Mouse (Mus musculus) midbrain, embryonic 15.5 days (tissue): Measurements from ENCODE around the gene Sez6l. TPM values are rescaled to one million over a fixed set of nuclear protein-coding genes. Genes with fewer than 3 reads are reported as not detected.

Experiments used
- ATAC-seq: fragments of 200-750 bp; cut with Nextera tagmentation; replicated peaks from 2 replicates; pipeline ENCODE4 v1.8.0; 2017; ENCODE audit warnings: moderate TSS enrichment
- H3K27ac ChIP-seq: fragments of 300-500 bp; sonication (generic); 2 replicates; pipeline ENCODE4 v1.5.1; 2015; ENCODE audit warnings: mild to moderate bottlenecking, inconsistent platforms
- H3K27me3 ChIP-seq: fragments of 300-500 bp; sonication (generic); replicated peaks from 2 replicates; pipeline ENCODE4 v1.6.1; 2015; ENCODE audit warnings: inconsistent platforms
- H3K36me3 ChIP-seq: fragments of 300-500 bp; sonication (generic); replicated peaks from 2 replicates; pipeline ENCODE4 v1.6.1; 2015; ENCODE audit warnings: inconsistent platforms
- H3K4me1 ChIP-seq: fragments of 300-500 bp; sonication (generic); 2 replicates; pipeline ENCODE4 v1.6.1; 2015; ENCODE audit warnings: inconsistent platforms
- H3K4me2 ChIP-seq: fragments of 300-500 bp; sonication (generic); 2 replicates; pipeline ENCODE4 v1.6.1; 2015; ENCODE audit warnings: inconsistent platforms, mild to moderate bottlenecking, moderate library complexity
- H3K4me3 ChIP-seq: fragments of 300-500 bp; sonication (generic); 2 replicates; pipeline ENCODE4 v1.5.1; 2015; ENCODE audit warnings: mild to moderate bottlenecking, inconsistent platforms
- H3K9ac ChIP-seq: fragments of 300-500 bp; sonication (generic); 2 replicates; pipeline ENCODE4 v1.6.1; 2015; ENCODE audit warnings: mild to moderate bottlenecking, inconsistent platforms
- H3K9me3 ChIP-seq: fragments of 300-500 bp; sonication (generic); 2 replicates; pipeline ENCODE4 v1.6.1; 2016; ENCODE audit warnings: inconsistent platforms
- WGBS: fragments of 180-500 bp; shearing (Covaris S2); methylation state at CpG from one replicate; pipeline ENCODE4 v1.1.7; 2015; ENCODE audit warnings: mixed read lengths; 5-methylcytosine and 5-hydroxymethylcytosine counted together
- polyA plus RNA-seq: library from polyadenylated mRNA; unstranded; fragments of >200 nt; fragmentation: Nextera tagmentation; extraction: Ambion mirVana; gene quantifications from 2 replicates; pipeline ENCODE4 v1.2.1, GENCODE M21; 2015

Sez6l gene
- polyA plus RNA-seq = 65.4 and 67.5 TPM in 2 replicates

- Histone ChIP-seq H3K27ac (peak within 1 kb of the TSS; percentile 89), H3K9ac (peak within 1 kb of the TSS; percentile 86), H3K27me3 (0 out of 2 replicates have a peak, but pooled peaks cover 2% of the 10 kb centered on the region), H3K4me1 (peaks cover 58% of the 10 kb centered on the region), H3K4me2 (peak within 1 kb of the TSS; percentile 70), H3K4me3 (peak within 1 kb of the TSS; percentile 85), H3K36me3 (no peaks in the 10 kb centered on the region), H3K9me3 (no peaks in the 10 kb centered on the region)
- ATAC-seq = peak; percentile 69
- WGBS = under 1% methylated on average over 50 of the region's 50 CpGs
Observed at GRCm38 (mm10) chr5:112576993-112577670, at the start of gene Sez6l. Gene Sez6l (minus strand): TSS chr5:112577185.

GRCm38 (mm10) chr5:112625555-112626160 lies 48.7 kb upstream of the Sez6l start:
- Histone ChIP-seq H3K4me3 (no peak overlapping the region), H3K36me3 (no peaks in the 10 kb centered on the region), H3K9ac (no peak overlapping the region; the same call in 1 of the 2 replicates), H3K27ac (peak overlapping the region; percentile 53), H3K4me1 (peaks cover 44% of the 10 kb centered on the region), H3K4me2 (peak overlapping the region; percentile 33), H3K27me3 (no peaks in the 10 kb centered on the region), H3K9me3 (no peaks in the 10 kb centered on the region)
- 0 out of 2 replicates have a peak, but pooled peaks have one; percentile 15 for ATAC-seq
- WGBS = 35% methylated on average over 31 of the region's 31 CpGs

- WGBS = 44% methylated on average over 2 of the region's 2 CpGs
- H3K27ac ChIP-seq = peak overlapping the region; percentile 46; the same call in 1 of the 2 replicates
Observed at GRCm38 (mm10) chr5:112622946-112623345, 46.0 kb upstream of the Sez6l start.

GRCm38 (mm10) chr5:112620256-112620655 lies 43.3 kb upstream of the Sez6l start:
- 61% methylated on average over 3 of the region's 3 CpGs for whole genome bisulfite sequencing
- H3K27me3 ChIP-seq = no peaks in the 10 kb centered on the region
- H3K4me2 ChIP-seq = no peak overlapping the region
- no peaks in the 10 kb centered on the region for H3K36me3 ChIP-seq
- H3K27ac ChIP-seq = no peak overlapping the region
- no peak overlapping the region for H3K4me3 ChIP-seq
- H3K4me1 ChIP-seq = peaks cover 29% of the 10 kb centered on the region
- no peak for ATAC-seq
- H3K9me3 ChIP-seq = no peaks in the 10 kb centered on the region
- H3K9ac ChIP-seq = no peak overlapping the region

More at GRCm38 (mm10) chr5:112622946-112623345, 46.0 kb upstream of the Sez6l start:
- H3K9ac ChIP-seq = 0 out of 2 replicates have a peak overlapping the region, but pooled peaks have one; percentile 16
- no peak for ATAC-seq
- H3K9me3 ChIP-seq = no peaks in the 10 kb centered on the region
- no peaks in the 10 kb centered on the region for H3K27me3 ChIP-seq
- no peak overlapping the region for H3K4me3 ChIP-seq
- peaks cover 37% of the 10 kb centered on the region for H3K4me1 ChIP-seq
- H3K4me2 ChIP-seq = no peak overlapping the region
- no peaks in the 10 kb centered on the region for H3K36me3 ChIP-seq

- 90% methylated on average over 3 of the region's 3 CpGs for WGBS
- no peaks in the 10 kb centered on the region for H3K36me3 ChIP-seq
- H3K4me1 ChIP-seq = peaks cover 26% of the 10 kb centered on the region
Observed at GRCm38 (mm10) chr5:112619344-112619743, 42.4 kb upstream of the Sez6l start.

GRCm38 (mm10) chr5:112617602-112618247 lies 40.7 kb upstream of the Sez6l start:
- H3K27ac ChIP-seq = 0 out of 2 replicates have a peak overlapping the region, but pooled peaks have one; percentile 1
- no peak overlapping the region for H3K9ac ChIP-seq
- peaks cover 16% of the 10 kb centered on the region for H3K4me1 ChIP-seq
- H3K9me3 ChIP-seq = no peaks in the 10 kb centered on the region
- no peaks in the 10 kb centered on the region for H3K36me3 ChIP-seq
- WGBS = 60% methylated on average over 16 of the region's 16 CpGs
- H3K4me2 ChIP-seq = no peak overlapping the region
- no peaks in the 10 kb centered on the region for H3K27me3 ChIP-seq
- H3K4me3 ChIP-seq = no peak overlapping the region
- ATAC-seq = peak; percentile 58

More at GRCm38 (mm10) chr5:112619344-112619743, 42.4 kb upstream of the Sez6l start:
- no peak overlapping the region for H3K4me2 ChIP-seq
- no peaks in the 10 kb centered on the region for H3K27me3 ChIP-seq
- no peaks in the 10 kb centered on the region for H3K9me3 ChIP-seq
- ATAC-seq = no peak
- no peak overlapping the region for H3K9ac ChIP-seq
- H3K4me3 ChIP-seq = no peak overlapping the region
- no peak overlapping the region for H3K27ac ChIP-seq

- WGBS = 45% methylated on average over 7 of the region's 7 CpGs
Observed at GRCm38 (mm10) chr5:112615946-112616617, 39.1 kb upstream of the Sez6l start.

GRCm38 (mm10) chr5:112607867-112608516 lies 31.0 kb upstream of the Sez6l start:
- no peaks in the 10 kb centered on the region for H3K9me3 ChIP-seq
- H3K9ac ChIP-seq = no peak overlapping the region
- no peak for ATAC-seq
- peaks cover 40% of the 10 kb centered on the region for H3K4me1 ChIP-seq
- H3K36me3 ChIP-seq = no peaks in the 10 kb centered on the region
- H3K27ac ChIP-seq = peak overlapping the region; percentile 51
- WGBS = 42% methylated on average over 9 of the region's 9 CpGs
- H3K4me3 ChIP-seq = no peak overlapping the region
- H3K4me2 ChIP-seq = no peak overlapping the region
- no peaks in the 10 kb centered on the region for H3K27me3 ChIP-seq

More at GRCm38 (mm10) chr5:112615946-112616617, 39.1 kb upstream of the Sez6l start:
- H3K9ac ChIP-seq = no peak overlapping the region
- no peak overlapping the region for H3K4me3 ChIP-seq
- no peaks in the 10 kb centered on the region for H3K36me3 ChIP-seq
- no peaks in the 10 kb centered on the region for H3K9me3 ChIP-seq
- no peaks in the 10 kb centered on the region for H3K27me3 ChIP-seq
- no peak for ATAC-seq
- peaks cover 16% of the 10 kb centered on the region for H3K4me1 ChIP-seq
- 0 out of 2 replicates have a peak overlapping the region, but pooled peaks have one; percentile 3 for H3K27ac ChIP-seq
- no peak overlapping the region for H3K4me2 ChIP-seq

- Histone ChIP-seq H3K27me3 (no peaks in the 10 kb centered on the region), H3K27ac (peak overlapping the region; percentile 51; the same call in 1 of the 2 replicates), H3K9me3 (no peaks in the 10 kb centered on the region), H3K4me1 (peaks cover 40% of the 10 kb centered on the region), H3K4me3 (no peak overlapping the region), H3K36me3 (no peaks in the 10 kb centered on the region), H3K9ac (no peak overlapping the region), H3K4me2 (no peak overlapping the region)
- no peak for ATAC-seq
- WGBS = 44% methylated on average over 2 of the region's 2 CpGs
Observed at GRCm38 (mm10) chr5:112607119-112607518, 30.1 kb upstream of the Sez6l start.

- no peaks in the 10 kb centered on the region for H3K36me3 ChIP-seq
- no peaks in the 10 kb centered on the region for H3K27me3 ChIP-seq
- WGBS = 79% methylated on average over 14 of the region's 14 CpGs
- peaks cover 44% of the 10 kb centered on the region for H3K4me1 ChIP-seq
- peak overlapping the region; percentile 9 for H3K27ac ChIP-seq
- H3K9me3 ChIP-seq = no peaks in the 10 kb centered on the region
- no peak overlapping the region for H3K9ac ChIP-seq
- no peak overlapping the region for H3K4me3 ChIP-seq
- no peak for ATAC-seq
- no peak overlapping the region for H3K4me2 ChIP-seq
Observed at GRCm38 (mm10) chr5:112605371-112605770, 28.4 kb upstream of the Sez6l start.

GRCm38 (mm10) chr5:112604251-112604650 lies 27.3 kb upstream of the Sez6l start:
- Histone ChIP-seq H3K9me3 (no peaks in the 10 kb centered on the region), H3K36me3 (no peaks in the 10 kb centered on the region), H3K4me3 (no peak overlapping the region), H3K27ac (peak overlapping the region; percentile 36; the same call in 1 of the 2 replicates), H3K9ac (no peak overlapping the region), H3K4me1 (peaks cover 49% of the 10 kb centered on the region), H3K27me3 (no peaks in the 10 kb centered on the region), H3K4me2 (no peak overlapping the region)
- WGBS = 43% methylated on average over 1 of the region's 1 CpGs
- no peak for ATAC-seq
